Mouse (Mus musculus) embryonic facial prominence, embryonic 13.5 days (tissue): ENCODE measurements around the gene Irf3. TPM values are rescaled to one million over a fixed set of nuclear protein-coding genes. Genes with fewer than 3 reads are reported as not detected.

ENCODE experiments used
- ATAC-seq: fragments of 200-750 bp; cut with Nextera tagmentation; 2 replicates; pipeline ENCODE4 v1.8.0; 2017; ENCODE audit warnings: low read depth; ENCODE audit not compliant: insufficient number of reproducible peaks, insufficient read depth, low FRiP score, low TSS enrichment
- H3K27ac ChIP-seq: fragments of 300-500 bp; sonication (generic); 2 replicates; pipeline ENCODE4 v1.5.1; 2015; ENCODE audit warnings: moderate library complexity, mild to moderate bottlenecking, inconsistent platforms
- H3K27me3 ChIP-seq: fragments of 300-500 bp; sonication (generic); 2 replicates; pipeline ENCODE4 v1.6.1; 2015; ENCODE audit warnings: mild to moderate bottlenecking, inconsistent platforms
- H3K36me3 ChIP-seq: fragments of 300-500 bp; sonication (generic); 2 replicates; pipeline ENCODE4 v1.6.1; 2015; ENCODE audit warnings: mild to moderate bottlenecking, inconsistent platforms
- H3K4me1 ChIP-seq: fragments of 300-500 bp; sonication (generic); 2 replicates; pipeline ENCODE4 v1.6.1; 2015; ENCODE audit warnings: inconsistent platforms
- H3K4me2 ChIP-seq: fragments of 300-500 bp; sonication (generic); 2 replicates; pipeline ENCODE4 v1.6.1; 2015; ENCODE audit warnings: moderate library complexity, mild to moderate bottlenecking, inconsistent platforms
- H3K4me3 ChIP-seq: fragments of 300-500 bp; sonication (generic); 2 replicates; pipeline ENCODE4 v1.5.1; 2015; ENCODE audit warnings: mild to moderate bottlenecking, inconsistent platforms
- H3K9ac ChIP-seq: fragments of 300-500 bp; sonication (generic); 2 replicates; pipeline ENCODE4 v1.6.1; 2015; ENCODE audit warnings: mild to moderate bottlenecking, inconsistent platforms
- H3K9me3 ChIP-seq: fragments of 300-500 bp; sonication (generic); 2 replicates; pipeline ENCODE4 v1.6.1; 2016; ENCODE audit warnings: inconsistent platforms
- WGBS: fragments of 180-500 bp; shearing (Covaris S2); methylation state at CpG from one replicate; pipeline ENCODE4 v1.1.7; 2015; ENCODE audit warnings: mixed read lengths; 5-methylcytosine and 5-hydroxymethylcytosine counted together
- polyA plus RNA-seq: library from polyadenylated mRNA; unstranded; fragments of >200 nt; fragmentation: Nextera tagmentation; extraction: Ambion mirVana; gene quantifications from 2 replicates; pipeline ENCODE4 v1.2.1, GENCODE M21; 2015

The Irf3 gene
- 92.0 and 99.7 TPM in 2 replicates for polyA plus RNA-seq

- peak; percentile 87 for ATAC-seq
- Histone ChIP-seq H3K27ac (peak within 1 kb of the TSS; percentile 89), H3K9ac (peak within 1 kb of the TSS; percentile 92), H3K4me3 (peak within 1 kb of the TSS; percentile 73), H3K36me3 (peaks cover 66% of the 10 kb centered on the region), H3K27me3 (no peaks in the 10 kb centered on the region), H3K9me3 (no peaks in the 10 kb centered on the region), H3K4me1 (peaks cover 27% of the 10 kb centered on the region), H3K4me2 (peak within 1 kb of the TSS; percentile 95)
- WGBS: under 1% methylated on average over 43 of the region's 43 CpGs
Observed at GRCm38 (mm10) chr7:44997231-44997939, at the start of gene Irf3. Irf3 (plus strand) TSS chr7:44997648.

GRCm38 (mm10) chr7:44949922-44950321 lies 47.5 kb upstream of the Irf3 start:
- WGBS: 68% methylated on average over 6 of the region's 6 CpGs

GRCm38 (mm10) chr7:44951960-44952359 lies 45.5 kb upstream of the Irf3 start:
- Histone ChIP-seq H3K27me3 (peaks cover 40% of the 10 kb centered on the region), H3K4me3 (peak overlapping the region; percentile 60), H3K27ac (peak overlapping the region; percentile 86), H3K9me3 (no peaks in the 10 kb centered on the region), H3K9ac (peak overlapping the region; percentile 82), H3K36me3 (no peaks in the 10 kb centered on the region), H3K4me1 (peaks cover 19% of the 10 kb centered on the region), H3K4me2 (peak overlapping the region; percentile 94)
- peak; percentile 72 for ATAC-seq
- WGBS: 0% methylated on average over 10 of the region's 10 CpGs

More at GRCm38 (mm10) chr7:44949922-44950321, 47.5 kb upstream of the Irf3 start:
- ATAC-seq: no peak
- H3K27me3 ChIP-seq: peaks cover 40% of the 10 kb centered on the region
- H3K9me3 ChIP-seq: no peaks in the 10 kb centered on the region
- H3K4me2 ChIP-seq: no peak overlapping the region
- no peak overlapping the region for H3K4me3 ChIP-seq
- no peak overlapping the region for H3K9ac ChIP-seq
- H3K36me3 ChIP-seq: no peaks in the 10 kb centered on the region
- peaks cover 16% of the 10 kb centered on the region for H3K4me1 ChIP-seq
- H3K27ac ChIP-seq: no peak overlapping the region

GRCm38 (mm10) chr7:44952611-44953306 lies 44.7 kb upstream of the Irf3 start:
- H3K4me3 ChIP-seq: peak overlapping the region; percentile 60
- H3K4me2 ChIP-seq: peak overlapping the region; percentile 94
- peak; percentile 86 for ATAC-seq
- no peaks in the 10 kb centered on the region for H3K9me3 ChIP-seq
- H3K27ac ChIP-seq: peak overlapping the region; percentile 86
- H3K36me3 ChIP-seq: no peaks in the 10 kb centered on the region
- WGBS: 7% methylated on average over 24 of the region's 24 CpGs
- peaks cover 40% of the 10 kb centered on the region for H3K27me3 ChIP-seq
- peaks cover 20% of the 10 kb centered on the region for H3K4me1 ChIP-seq
- H3K9ac ChIP-seq: peak overlapping the region; percentile 82

- Histone ChIP-seq H3K9me3 (no peaks in the 10 kb centered on the region), H3K4me1 (peaks cover 20% of the 10 kb centered on the region), H3K36me3 (no peaks in the 10 kb centered on the region), H3K4me2 (no peak overlapping the region), H3K27ac (0 out of 2 replicates have a peak overlapping the region, but pooled peaks have one; percentile 33), H3K9ac (peak overlapping the region; percentile 6; the same call in 1 of the 2 replicates), H3K4me3 (no peak overlapping the region), H3K27me3 (peaks cover 32% of the 10 kb centered on the region)
- no peak for ATAC-seq
- 56% methylated on average over 14 of the region's 14 CpGs for WGBS
Observed at GRCm38 (mm10) chr7:44953561-44953960, 43.9 kb upstream of the Irf3 start.

GRCm38 (mm10) chr7:44954091-44954885 lies 43.2 kb upstream of the Irf3 start:
- H3K4me1 ChIP-seq: peaks cover 20% of the 10 kb centered on the region
- 0 out of 2 replicates have a peak overlapping the region, but pooled peaks have one; percentile 33 for H3K27ac ChIP-seq
- H3K9me3 ChIP-seq: no peaks in the 10 kb centered on the region
- H3K9ac ChIP-seq: peak overlapping the region; percentile 6; the same call in 1 of the 2 replicates
- no peak overlapping the region for H3K4me3 ChIP-seq
- H3K27me3 ChIP-seq: peaks cover 28% of the 10 kb centered on the region
- no peak overlapping the region for H3K4me2 ChIP-seq
- WGBS: 79% methylated on average over 12 of the region's 12 CpGs
- no peak for ATAC-seq
- peaks cover 7% of the 10 kb centered on the region; the same call in 1 of the 2 replicates for H3K36me3 ChIP-seq

- H3K9ac ChIP-seq: no peak overlapping the region
- no peak for ATAC-seq
- no peak overlapping the region for H3K4me3 ChIP-seq
- H3K36me3 ChIP-seq: peaks cover 20% of the 10 kb centered on the region
- no peak overlapping the region for H3K27ac ChIP-seq
- 59% methylated on average over 5 of the region's 5 CpGs for WGBS
- H3K4me2 ChIP-seq: no peak overlapping the region
- no peaks in the 10 kb centered on the region for H3K9me3 ChIP-seq
- H3K27me3 ChIP-seq: peaks cover 15% of the 10 kb centered on the region
- peaks cover 20% of the 10 kb centered on the region for H3K4me1 ChIP-seq
Observed at GRCm38 (mm10) chr7:44955628-44956027, 41.8 kb upstream of the Irf3 start.

- H3K36me3 ChIP-seq: peaks cover 26% of the 10 kb centered on the region
- H3K27me3 ChIP-seq: peaks cover 9% of the 10 kb centered on the region
- WGBS: 48% methylated on average over 6 of the region's 6 CpGs
- ATAC-seq: no peak
- H3K4me3 ChIP-seq: no peak overlapping the region
- H3K4me1 ChIP-seq: peaks cover 20% of the 10 kb centered on the region
- no peaks in the 10 kb centered on the region for H3K9me3 ChIP-seq
- H3K9ac ChIP-seq: no peak overlapping the region
- peak overlapping the region; percentile 5; the same call in 1 of the 2 replicates for H3K27ac ChIP-seq
- H3K4me2 ChIP-seq: no peak overlapping the region
Observed at GRCm38 (mm10) chr7:44956266-44956665, 41.2 kb upstream of the Irf3 start.

- Histone ChIP-seq H3K27ac (no peak overlapping the region), H3K4me2 (no peak overlapping the region), H3K9me3 (no peaks in the 10 kb centered on the region), H3K27me3 (no peaks in the 10 kb centered on the region), H3K36me3 (peaks cover 37% of the 10 kb centered on the region), H3K4me3 (no peak overlapping the region), H3K4me1 (peaks cover 10% of the 10 kb centered on the region; the same call in 1 of the 2 replicates), H3K9ac (no peak overlapping the region)
- no peak for ATAC-seq
- 70% methylated on average over 20 of the region's 20 CpGs for WGBS
Observed at GRCm38 (mm10) chr7:44957183-44957835, 40.1 kb upstream of the Irf3 start.

GRCm38 (mm10) chr7:44958208-44958607 lies 39.2 kb upstream of the Irf3 start:
- no peaks in the 10 kb centered on the region for H3K27me3 ChIP-seq
- H3K9ac ChIP-seq: no peak overlapping the region
- peaks cover 3% of the 10 kb centered on the region; the same call in 1 of the 2 replicates for H3K4me1 ChIP-seq
- no peak for ATAC-seq
- WGBS: 59% methylated on average over 7 of the region's 7 CpGs
- H3K27ac ChIP-seq: no peak overlapping the region
- H3K4me2 ChIP-seq: no peak overlapping the region
- no peaks in the 10 kb centered on the region for H3K9me3 ChIP-seq
- peaks cover 44% of the 10 kb centered on the region for H3K36me3 ChIP-seq
- H3K4me3 ChIP-seq: no peak overlapping the region

GRCm38 (mm10) chr7:44959281-44959680 lies 38.2 kb upstream of the Irf3 start:
- no peak for ATAC-seq
- Histone ChIP-seq H3K27ac (no peak overlapping the region), H3K27me3 (no peaks in the 10 kb centered on the region), H3K4me1 (0 out of 2 replicates have a peak, but pooled peaks cover 3% of the 10 kb centered on the region), H3K9ac (no peak overlapping the region), H3K4me2 (no peak overlapping the region), H3K36me3 (peaks cover 53% of the 10 kb centered on the region), H3K4me3 (no peak overlapping the region), H3K9me3 (no peaks in the 10 kb centered on the region)
- WGBS: 86% methylated on average over 8 of the region's 8 CpGs
